Mouse (Mus musculus): ENCODE measurements around the gene Myadm. TPM values are rescaled to one million over a fixed set of nuclear protein-coding genes. Genes with fewer than 3 reads are reported as not detected.

Myadm gene
- polyA plus RNA-seq, 1 experiment from 2014 or later, result 16.6 TPM

- Histone ChIP-seq H3K4me3 (peak overlapping the region; percentile 30), H3K36me3 (peaks cover 7% of the 10 kb centered on the region; the same call in 1 of the 2 replicates), H3K9ac (no peak overlapping the region), H3K9me3 (replicated peaks) (no peaks in the 10 kb centered on the region), H3K27ac (no peak overlapping the region), H3K4me2 (peak overlapping the region; percentile 54), H3K4me1 (peaks cover 12% of the 10 kb centered on the region), H3K27me3 (replicated peaks) (peaks cover 72% of the 10 kb centered on the region)
- under 1% methylated on average over 23 of the region's 29 CpGs for WGBS (ENCODE audit: insufficient replicate concordance)
- no peak for ATAC-seq
These were observed 14.4 kb downstream of the Myadm start for GRCm38 (mm10) chr7:3303276-3303781.

DNA sequence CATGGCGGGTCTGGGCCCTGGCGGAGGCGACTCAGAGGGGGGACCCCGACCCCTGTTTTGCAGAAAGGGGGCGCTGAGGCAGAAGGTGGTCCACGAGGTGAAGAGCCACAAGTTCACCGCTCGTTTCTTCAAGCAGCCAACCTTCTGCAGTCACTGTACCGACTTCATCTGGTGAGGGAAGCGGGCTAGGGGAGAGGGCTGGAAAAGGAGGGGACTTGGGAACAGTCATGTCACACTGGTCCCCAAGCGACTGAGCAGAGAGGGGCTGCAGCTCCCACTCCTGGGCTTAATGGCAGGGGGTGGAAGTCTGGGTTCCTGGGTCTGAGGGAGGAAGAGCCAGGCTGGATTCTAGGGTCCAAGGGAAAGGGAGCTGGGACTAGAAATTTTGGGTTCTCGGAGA lies 14.9 kb downstream of the Myadm start:
- peak overlapping the region; percentile 54 for H3K4me2 ChIP-seq
- peaks cover 7% of the 10 kb centered on the region; the same call in 1 of the 2 replicates for H3K36me3 ChIP-seq
- no peak for ATAC-seq
- H3K4me3 ChIP-seq, result peak overlapping the region; percentile 30
- no peaks in the 10 kb centered on the region for H3K9me3 ChIP-seq (replicated peaks)
- no peak overlapping the region for H3K9ac ChIP-seq
- H3K4me1 ChIP-seq, result peaks cover 9% of the 10 kb centered on the region
- H3K27ac ChIP-seq, result no peak overlapping the region
- H3K27me3 ChIP-seq (replicated peaks), result peaks cover 72% of the 10 kb centered on the region
- 6% methylated on average over 12 of the region's 12 CpGs for WGBS (ENCODE audit: insufficient replicate concordance)

- ATAC-seq, result peak; percentile 38; the same call in 1 of the 2 replicates
- H3K9me3 ChIP-seq (replicated peaks), result no peaks in the 10 kb centered on the region
- no peak overlapping the region for H3K4me2 ChIP-seq
- no peak overlapping the region for H3K4me3 ChIP-seq
- no peak overlapping the region for H3K9ac ChIP-seq
- 3% methylated on average over 10 of the region's 10 CpGs for WGBS (ENCODE audit: insufficient replicate concordance)
- H3K27ac ChIP-seq, result no peak overlapping the region
- peaks cover 72% of the 10 kb centered on the region for H3K27me3 ChIP-seq (replicated peaks)
- H3K36me3 ChIP-seq, result peaks cover 6% of the 10 kb centered on the region; the same call in 1 of the 2 replicates
- H3K4me1 ChIP-seq, result peaks cover 9% of the 10 kb centered on the region
These were observed 15.4 kb downstream of the Myadm start for GRCm38 (mm10) chr7:3304298-3304697.

DNA sequence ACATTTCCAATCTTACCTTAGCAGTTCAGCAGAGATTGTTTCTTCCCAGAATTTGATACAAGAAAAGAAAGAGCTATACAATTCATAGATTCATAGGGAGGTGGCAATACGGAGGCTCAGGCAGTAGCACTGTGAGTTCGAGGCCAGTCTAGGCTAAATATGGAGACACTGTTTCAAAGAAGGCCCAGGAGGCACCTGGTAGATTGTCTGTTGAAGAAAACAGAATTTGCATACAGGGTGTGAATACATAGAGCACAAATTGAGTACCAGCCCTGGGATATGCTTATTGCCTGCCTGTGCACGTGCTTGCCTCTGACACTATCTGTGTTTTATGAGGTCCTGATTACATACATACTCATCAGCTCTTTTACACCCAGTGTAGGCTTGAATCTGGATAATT lies 17.5 kb downstream of the Myadm start:
- Histone ChIP-seq H3K4me1 (peaks cover 9% of the 10 kb centered on the region), H3K9ac (no peak overlapping the region), H3K27me3 (replicated peaks) (peaks cover 54% of the 10 kb centered on the region), H3K27ac (no peak overlapping the region), H3K36me3 (no peaks in the 10 kb centered on the region), H3K4me2 (no peak overlapping the region), H3K9me3 (replicated peaks) (0 out of 2 replicates have a peak, but pooled peaks cover 4% of the 10 kb centered on the region), H3K4me3 (no peak overlapping the region)
- no peak for ATAC-seq
- 45% methylated on average over 3 of the region's 3 CpGs for WGBS (ENCODE audit: insufficient replicate concordance)

DNA sequence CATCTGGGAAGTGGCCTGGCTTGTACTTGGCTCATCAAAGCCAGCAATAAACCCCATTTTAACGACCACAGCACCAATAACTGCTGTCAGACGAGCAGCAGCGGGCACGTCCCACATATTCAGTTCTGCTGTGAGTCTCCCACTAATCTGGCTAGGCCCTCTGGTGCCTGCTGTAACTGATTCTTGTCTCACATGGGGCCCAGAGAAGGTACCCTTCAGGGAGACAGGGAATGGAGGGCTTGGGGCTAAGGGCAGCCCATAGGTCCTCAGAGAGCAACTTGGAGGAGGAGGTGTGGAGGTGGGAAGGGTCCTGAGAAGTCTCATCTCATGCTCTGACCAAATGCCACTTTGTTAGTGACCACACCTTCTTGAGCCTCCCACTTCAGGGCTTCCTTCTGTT lies 19.8 kb downstream of the Myadm start:
- Histone ChIP-seq H3K9ac (no peak overlapping the region), H3K27me3 (replicated peaks) (peaks cover 32% of the 10 kb centered on the region), H3K9me3 (replicated peaks) (0 out of 2 replicates have a peak, but pooled peaks cover 4% of the 10 kb centered on the region), H3K4me1 (peaks cover under 1% of the 10 kb centered on the region; the same call in 1 of the 2 replicates), H3K4me3 (no peak overlapping the region), H3K27ac (no peak overlapping the region), H3K4me2 (no peak overlapping the region), H3K36me3 (no peaks in the 10 kb centered on the region)
- 47% methylated on average over 4 of the region's 4 CpGs for WGBS (ENCODE audit: insufficient replicate concordance)
- ATAC-seq, result no peak

DNA sequence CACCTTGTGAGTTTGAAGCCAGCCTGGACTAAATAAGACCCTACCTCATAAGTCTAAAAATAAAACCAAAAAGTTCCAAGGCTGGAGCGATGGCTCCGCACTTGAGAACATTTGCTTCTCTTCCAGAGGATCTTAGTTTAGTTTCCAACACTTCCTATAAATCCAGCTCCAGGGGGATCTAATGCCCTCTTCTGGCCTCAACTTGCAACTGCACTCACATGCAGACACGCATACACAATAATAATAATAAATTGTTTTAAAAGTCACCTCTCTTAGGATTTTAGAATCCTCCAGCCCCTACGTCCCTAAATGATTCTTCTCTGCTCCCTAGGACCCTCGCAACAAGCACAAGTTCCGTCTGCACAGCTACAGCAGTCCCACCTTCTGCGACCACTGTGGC lies 21.4 kb downstream of the Myadm start:
- Histone ChIP-seq H3K36me3 (no peaks in the 10 kb centered on the region), H3K9me3 (replicated peaks) (0 out of 2 replicates have a peak, but pooled peaks cover 4% of the 10 kb centered on the region), H3K27me3 (replicated peaks) (peaks cover 24% of the 10 kb centered on the region), H3K9ac (no peak overlapping the region), H3K27ac (no peak overlapping the region), H3K4me1 (no peaks in the 10 kb centered on the region), H3K4me3 (no peak overlapping the region), H3K4me2 (no peak overlapping the region)
- 80% methylated on average over 7 of the region's 7 CpGs for WGBS (ENCODE audit: insufficient replicate concordance)
- no peak for ATAC-seq

GRCm38 (mm10) chr7:3313571-3313970 lies 24.7 kb downstream of the Myadm start:
- Histone ChIP-seq H3K4me3 (no peak overlapping the region), H3K9me3 (replicated peaks) (0 out of 2 replicates have a peak, but pooled peaks cover 4% of the 10 kb centered on the region), H3K9ac (no peak overlapping the region), H3K36me3 (no peaks in the 10 kb centered on the region), H3K4me2 (no peak overlapping the region), H3K4me1 (no peaks in the 10 kb centered on the region), H3K27ac (no peak overlapping the region), H3K27me3 (replicated peaks) (peaks cover 17% of the 10 kb centered on the region)
- ATAC-seq, result no peak
- WGBS (ENCODE audit: insufficient replicate concordance), result 69% methylated on average over 8 of the region's 8 CpGs

DNA sequence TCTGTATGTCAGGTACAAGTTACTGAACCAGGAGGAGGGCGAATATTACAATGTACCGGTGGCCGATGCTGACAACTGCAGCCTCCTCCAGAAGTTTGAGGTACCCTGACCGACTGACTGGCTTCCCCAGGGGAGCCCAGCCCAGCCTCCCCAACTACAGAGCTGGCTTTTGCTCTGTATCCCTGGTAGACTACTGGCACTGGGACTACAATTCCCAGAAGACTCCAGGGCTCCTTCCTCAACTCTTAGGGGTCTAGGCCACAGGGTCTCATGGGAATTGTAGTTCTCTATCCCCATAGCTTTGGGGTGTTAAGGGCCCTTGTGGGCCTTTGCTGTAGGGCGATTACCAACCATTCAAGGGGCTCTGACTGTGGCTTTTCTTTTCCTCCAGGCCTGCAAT lies 25.2 kb downstream of the Myadm start:
- ATAC-seq, result no peak

DNA sequence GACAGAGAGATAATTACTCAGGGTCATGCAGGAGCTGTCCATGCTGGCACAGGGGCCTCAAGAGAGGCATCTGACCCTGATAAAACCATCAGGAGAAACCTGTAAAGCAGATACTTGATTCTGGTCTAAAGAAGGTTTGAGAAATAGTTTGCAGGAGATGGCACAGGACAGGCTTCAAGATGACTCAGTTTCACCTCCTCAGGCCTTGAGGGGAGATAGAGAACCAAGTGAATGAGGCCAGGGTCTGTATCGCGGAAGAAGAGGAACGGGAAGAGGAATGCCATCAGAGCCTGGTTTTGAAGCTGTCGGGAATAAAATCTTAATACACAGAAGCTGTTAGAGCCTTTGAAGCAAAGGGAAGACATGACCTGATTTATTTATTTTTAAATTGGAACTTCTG lies 28.8 kb downstream of the Myadm start:
- 23% methylated on average over 4 of the region's 4 CpGs for WGBS (ENCODE audit: insufficient replicate concordance)
- Histone ChIP-seq H3K9me3 (replicated peaks) (no peaks in the 10 kb centered on the region), H3K27me3 (replicated peaks) (peaks cover 22% of the 10 kb centered on the region)

More for the DNA sequence above, 25.2 kb downstream of the Myadm start:
- H3K27ac ChIP-seq, result no peak overlapping the region
- H3K36me3 ChIP-seq, result no peaks in the 10 kb centered on the region
- H3K9ac ChIP-seq, result no peak overlapping the region
- WGBS (ENCODE audit: insufficient replicate concordance), result 59% methylated on average over 5 of the region's 5 CpGs
- 0 out of 2 replicates have a peak, but pooled peaks cover 4% of the 10 kb centered on the region for H3K9me3 ChIP-seq (replicated peaks)
- no peaks in the 10 kb centered on the region for H3K4me1 ChIP-seq
- no peak overlapping the region for H3K4me3 ChIP-seq
- peaks cover 22% of the 10 kb centered on the region for H3K27me3 ChIP-seq (replicated peaks)
- H3K4me2 ChIP-seq, result no peak overlapping the region

GRCm38 (mm10) chr7:3320856-3321255 lies 32.0 kb downstream of the Myadm start:
- Histone ChIP-seq H3K4me2 (no peak overlapping the region), H3K4me1 (no peaks in the 10 kb centered on the region), H3K4me3 (no peak overlapping the region), H3K36me3 (no peaks in the 10 kb centered on the region), H3K9ac (no peak overlapping the region), H3K27me3 (replicated peaks) (peaks cover 14% of the 10 kb centered on the region), H3K9me3 (replicated peaks) (no peaks in the 10 kb centered on the region), H3K27ac (no peak overlapping the region)
- no peak for ATAC-seq
- 48% methylated on average over 3 of the region's 3 CpGs for WGBS (ENCODE audit: insufficient replicate concordance)

More for the DNA sequence above, 28.8 kb downstream of the Myadm start:
- H3K4me3 ChIP-seq, result no peak overlapping the region
- H3K36me3 ChIP-seq, result no peaks in the 10 kb centered on the region
- ATAC-seq, result no peak
- no peaks in the 10 kb centered on the region for H3K4me1 ChIP-seq
- H3K9ac ChIP-seq, result no peak overlapping the region
- H3K27ac ChIP-seq, result no peak overlapping the region
- no peak overlapping the region for H3K4me2 ChIP-seq

GRCm38 (mm10) chr7:3323826-3324225 lies 34.9 kb downstream of the Myadm start:
- Histone ChIP-seq H3K9ac (no peak overlapping the region), H3K36me3 (no peaks in the 10 kb centered on the region), H3K4me1 (no peaks in the 10 kb centered on the region), H3K9me3 (replicated peaks) (no peaks in the 10 kb centered on the region), H3K27ac (no peak overlapping the region), H3K4me3 (no peak overlapping the region), H3K4me2 (no peak overlapping the region), H3K27me3 (replicated peaks) (peaks cover 3% of the 10 kb centered on the region; the same call in 1 of the 2 replicates)
- no peak for ATAC-seq
- WGBS (ENCODE audit: insufficient replicate concordance), result 65% methylated on average over 1 of the region's 1 CpGs

GRCm38 (mm10) chr7:3327961-3328360 lies 39.1 kb downstream of the Myadm start:
- H3K4me3 ChIP-seq, result no peak overlapping the region
- no peak overlapping the region for H3K9ac ChIP-seq
- no peaks in the 10 kb centered on the region for H3K36me3 ChIP-seq
- no peak overlapping the region for H3K4me2 ChIP-seq
- no peaks in the 10 kb centered on the region for H3K4me1 ChIP-seq
- no peak for ATAC-seq
- H3K9me3 ChIP-seq (replicated peaks), result no peaks in the 10 kb centered on the region
- 48% methylated on average over 4 of the region's 4 CpGs for WGBS (ENCODE audit: insufficient replicate concordance)
- H3K27me3 ChIP-seq (replicated peaks), result peaks cover 40% of the 10 kb centered on the region
- no peak overlapping the region for H3K27ac ChIP-seq

All from liver, embryonic 12.5 days (tissue).